Mouse (Mus musculus): ENCODE results near the gene Elk1. TPM values are rescaled to one million over a fixed set of nuclear protein-coding genes. Genes with fewer than 3 reads are reported as not detected.

Gene Elk1
- total RNA-seq (2021): 10 to 100 TPM; 42.7 to 43.2 TPM
- long read RNA-seq, experiment 1, transcript Elk1-201 (6 exons, 3,548 nt): major isoform, 9 of 15 reads
- long read RNA-seq, experiment 1, partial matches to known transcripts: 2 of 15 reads
- long read RNA-seq, experiment 1, other reads (novel, unspliced or antisense): 4 of 15 reads
- long read RNA-seq, experiment 2, transcript Elk1-201 (6 exons, 3,548 nt): major isoform, 8 of 10 reads
- long read RNA-seq, experiment 2, partial matches to known transcripts: 0 of 10 reads
- long read RNA-seq, experiment 2, other reads (novel, unspliced or antisense): 2 of 10 reads

DNA sequence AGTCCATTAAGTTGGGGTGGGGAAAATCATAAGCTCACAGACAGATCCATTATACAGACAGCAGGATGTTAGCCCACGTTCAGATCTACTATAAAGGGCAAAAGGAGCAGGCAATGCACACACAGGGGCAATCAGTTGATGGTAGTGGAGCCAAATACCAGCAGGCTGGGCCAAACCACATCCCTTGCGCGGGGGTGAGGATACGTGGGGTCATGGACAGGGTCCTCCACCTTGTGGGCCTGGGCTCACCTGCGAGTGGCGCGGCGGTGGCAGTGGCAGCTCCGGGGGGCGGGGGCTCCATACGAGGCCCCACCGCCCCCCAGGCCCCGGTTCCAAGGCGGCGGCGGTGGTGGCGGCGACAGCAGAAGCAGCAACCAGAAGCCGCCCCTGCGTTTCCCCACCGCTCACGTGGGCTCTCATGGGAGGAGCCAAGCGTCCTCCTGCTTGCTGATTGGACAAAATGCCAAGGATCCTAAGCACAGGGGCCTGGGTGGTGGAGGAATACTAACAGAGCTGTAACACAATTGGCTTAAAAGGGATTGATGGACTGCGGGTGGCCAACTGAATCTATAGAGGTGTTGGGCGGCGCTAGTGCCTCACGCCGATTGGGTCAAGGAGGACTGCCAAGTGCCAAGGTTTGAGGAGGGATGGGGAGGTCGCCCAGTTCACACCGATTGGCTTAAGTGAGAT, at the start of gene Elk1:
Gene Elk1 (minus strand): TSS at position 418 of the 690 bp plus-strand sequence.
- intact Hi-C loops (cut with DNase I): no loop called here
- peak; percentile 79 to 95 for DNase-seq (ENCODE audit: low spot score in 2 of 2)

DNA sequence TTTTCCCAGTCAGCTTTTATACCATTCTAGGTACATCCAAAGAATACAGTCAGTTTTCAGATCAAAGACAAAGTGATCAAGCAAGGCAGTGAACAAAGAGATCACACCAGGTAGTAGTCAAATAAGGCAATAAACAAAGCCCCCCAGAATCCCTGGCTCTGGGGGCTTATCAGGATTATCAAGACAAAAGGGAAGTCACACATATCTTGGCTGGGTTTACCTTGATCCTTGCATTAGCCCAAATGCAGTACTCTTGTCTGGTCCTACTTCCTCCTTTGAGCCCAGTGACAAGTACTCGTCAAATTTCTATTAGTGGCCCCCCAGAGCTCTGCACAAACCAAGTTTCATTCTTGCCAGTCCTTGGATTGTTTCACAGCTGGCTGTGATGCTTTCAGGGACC, 30.5 kb upstream of the Elk1 start:
- DNase-seq (ENCODE audit: low spot score in 2 of 2): no peak
- intact Hi-C loops (cut with DNase I): no loop called here

DNA sequence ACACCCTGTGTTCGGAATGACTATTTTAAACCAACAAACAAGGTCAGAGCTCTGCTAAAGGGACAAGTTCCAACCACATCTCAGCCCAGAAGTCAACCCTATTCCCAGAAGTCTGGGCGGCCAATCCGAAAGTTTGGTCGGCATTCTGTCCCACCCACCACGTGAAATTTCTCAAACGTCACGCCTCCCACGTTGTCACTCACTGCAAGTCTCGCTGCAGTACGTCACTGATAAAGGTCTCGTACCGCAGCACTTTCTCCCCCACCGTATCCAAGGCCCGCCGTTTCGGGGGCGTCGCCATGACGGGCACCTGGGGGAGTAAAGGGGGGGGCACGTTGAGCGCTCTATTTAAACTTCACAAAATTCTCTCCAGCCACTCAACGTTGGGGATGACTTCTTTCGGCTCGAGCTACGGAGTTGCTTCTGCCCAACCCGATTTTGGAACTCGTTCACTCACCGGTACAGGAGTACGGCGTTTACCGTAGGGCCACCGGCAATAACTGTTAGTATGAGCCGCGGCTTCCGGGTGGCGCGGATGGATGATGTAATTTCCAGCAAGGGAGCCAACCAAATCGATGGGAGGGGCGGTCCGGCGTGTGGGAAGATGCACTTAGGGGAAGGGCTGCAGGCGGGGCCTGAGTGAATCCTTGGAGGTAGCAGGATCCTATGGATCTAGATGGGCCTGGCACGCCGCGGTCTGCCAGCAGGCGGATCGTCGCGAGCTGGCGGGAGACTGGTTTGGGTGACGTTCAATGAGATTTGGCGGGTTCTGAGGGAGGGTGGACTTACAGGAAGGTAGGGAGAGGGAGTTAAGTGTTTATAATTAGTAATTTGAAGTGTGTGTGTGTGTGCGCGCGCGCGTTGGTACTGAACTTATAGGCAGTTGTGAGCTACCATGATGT, 11.3 kb upstream of the Elk1 start, which contains the start of gene Uxt:
Gene Uxt (minus strand): TSS at position 541 of the 902 bp plus-strand sequence.
- intact Hi-C loops (cut with DNase I): no loop called here
- peak; percentile 88 to 89 for DNase-seq (ENCODE audit: low spot score in 2 of 2)

DNA sequence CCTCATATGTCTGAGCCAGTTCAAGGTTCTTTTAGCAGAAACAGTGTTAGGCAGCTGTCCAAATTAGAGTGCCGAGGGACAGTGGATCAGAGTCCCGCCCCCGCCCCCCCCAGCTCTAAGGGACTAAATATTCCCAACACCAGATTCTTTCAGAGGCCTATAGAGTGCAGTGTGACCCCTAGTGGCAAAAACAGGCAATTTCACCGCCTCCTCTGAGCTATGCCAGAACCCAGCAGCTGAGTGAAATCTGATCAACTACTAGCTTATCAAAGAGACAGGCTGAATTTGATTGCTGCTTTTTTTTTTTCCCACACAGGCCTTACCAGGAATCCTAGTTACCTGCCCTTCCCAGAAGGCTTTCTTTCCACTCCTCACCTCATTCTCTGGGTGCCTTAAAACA, 4.4 kb downstream of the Elk1 start:
- intact Hi-C loops (cut with DNase I): loop anchor here (5.0 kb wide), 2 partner anchors 79 to 124 kb away; no protein-coding TSS in a partner anchor
- DNase-seq (ENCODE audit: low spot score in 2 of 2): peak; percentile 71

DNA sequence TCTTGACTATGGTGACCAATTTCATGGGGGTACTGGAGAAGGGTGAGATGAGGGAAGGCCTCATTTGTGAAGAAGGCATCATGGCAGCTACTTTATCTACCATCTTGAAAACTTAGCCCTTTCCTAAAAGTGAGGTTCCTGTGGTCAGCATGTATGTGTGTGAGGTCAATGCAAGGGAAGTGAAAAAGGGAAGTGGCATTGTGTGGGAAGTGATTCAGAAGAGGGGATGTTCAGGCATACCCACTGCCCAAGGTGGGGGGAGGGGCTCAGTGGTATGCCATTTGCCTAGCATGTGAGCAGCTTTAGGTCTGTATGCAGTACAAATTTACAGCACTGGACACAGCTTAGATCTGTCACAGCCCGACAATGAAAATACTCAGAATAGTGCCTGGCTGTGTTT, 18.4 kb downstream of the Elk1 start:
- no peak for DNase-seq (ENCODE audit: low spot score in 2 of 2)
- intact Hi-C loops (cut with DNase I): loop anchor here (10.0 kb wide), 1 partner anchor 267 kb away; no protein-coding TSS in a partner anchor

DNA sequence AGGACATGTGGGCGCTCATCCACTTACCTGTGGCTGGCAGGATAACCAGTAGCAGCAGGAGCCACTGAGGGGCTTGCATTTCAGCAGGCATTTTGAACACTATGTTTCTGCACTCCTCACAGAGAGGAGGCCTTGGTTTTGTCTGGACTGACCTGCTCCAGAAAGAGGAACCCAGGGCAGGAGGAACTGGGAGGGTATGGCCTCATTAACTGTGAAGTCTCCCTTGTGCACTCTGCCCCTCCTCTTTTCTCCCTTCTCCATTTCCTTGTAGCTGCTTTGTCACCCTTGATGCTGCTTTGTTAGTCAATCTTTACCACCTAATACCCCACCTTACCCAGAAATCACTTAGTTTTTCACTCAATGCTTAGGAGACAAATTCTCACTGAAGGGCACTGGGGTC, 19.0 kb downstream of the Elk1 start, which contains the start of gene Cfp:
Gene Cfp (minus strand): TSS at position 192 of the 400 bp plus-strand sequence.
- DNase-seq (ENCODE audit: low spot score in 2 of 2): no peak
- intact Hi-C loops (cut with DNase I): loop anchor here (10.0 kb wide), 1 partner anchor 267 kb away; no protein-coding TSS in a partner anchor

DNA sequence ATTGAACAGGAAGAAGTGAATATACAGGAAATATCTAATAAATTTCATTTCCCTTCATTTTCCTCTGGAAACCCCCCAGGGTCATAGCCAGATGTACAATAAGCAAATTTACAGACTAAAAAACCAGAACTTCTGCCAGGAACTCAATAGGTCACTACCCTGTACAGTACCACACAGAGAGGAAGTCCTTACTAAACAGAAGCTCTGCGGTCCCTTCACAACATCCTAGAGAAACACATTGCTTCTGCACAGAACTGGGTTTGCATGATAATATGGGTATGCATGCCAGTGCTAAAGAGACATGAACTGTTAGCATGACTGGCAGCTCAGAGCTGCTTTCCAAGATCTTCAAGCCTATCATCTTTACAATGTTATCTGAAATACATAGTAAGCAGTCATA, 20.5 kb downstream of the Elk1 start:
- intact Hi-C loops (cut with DNase I): loop anchor here (10.0 kb wide), 2 partner anchors 65 to 265 kb away; no protein-coding TSS in a partner anchor
- DNase-seq (ENCODE audit: low spot score in 2 of 2): no peak

DNA sequence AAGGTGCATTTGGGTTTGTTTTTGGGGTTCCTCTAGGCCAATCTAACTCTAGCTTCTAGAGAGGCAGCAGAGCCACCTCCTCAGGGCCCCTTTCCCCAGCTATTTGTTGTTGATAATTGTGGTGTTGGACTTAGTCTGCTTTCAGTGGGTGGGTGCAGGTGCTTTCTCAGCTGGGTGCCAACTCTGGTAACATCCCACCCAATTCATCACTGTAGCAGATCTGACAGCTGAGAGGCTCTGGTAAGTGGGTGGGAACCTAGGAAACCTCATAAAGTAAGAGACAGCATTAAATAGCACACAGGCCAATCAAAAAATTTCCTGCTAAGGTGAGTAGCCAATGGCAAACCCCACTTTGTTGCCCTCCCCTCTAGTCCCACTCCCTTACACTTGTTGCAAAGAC, 25.4 kb downstream of the Elk1 start:
- intact Hi-C loops (cut with DNase I): loop anchor here (10.0 kb wide), 1 partner anchor 60 kb away; no protein-coding TSS in a partner anchor
- no peak for DNase-seq (ENCODE audit: low spot score in 2 of 2)

DNA sequence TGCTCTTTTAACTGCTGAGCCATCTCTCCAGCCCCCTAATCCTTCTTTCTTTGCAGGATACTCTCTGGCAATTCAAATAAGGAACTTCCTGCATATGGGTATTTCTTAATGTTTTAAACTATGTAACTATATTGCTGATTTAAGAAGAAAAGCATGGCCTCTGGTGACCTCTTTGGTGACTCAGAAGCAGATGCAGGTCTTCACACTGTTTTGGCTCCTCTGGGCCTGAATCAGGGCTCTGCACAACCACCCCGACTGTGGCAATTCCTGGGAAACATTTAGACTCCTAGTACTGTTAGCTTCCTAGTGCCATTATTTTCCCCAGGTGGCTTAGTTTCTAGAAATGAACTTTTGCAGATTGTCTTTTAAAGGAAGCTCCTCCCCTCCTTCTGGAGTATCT, 26.9 kb downstream of the Elk1 start:
- DNase-seq (ENCODE audit: low spot score in 2 of 2): no peak

DNA sequence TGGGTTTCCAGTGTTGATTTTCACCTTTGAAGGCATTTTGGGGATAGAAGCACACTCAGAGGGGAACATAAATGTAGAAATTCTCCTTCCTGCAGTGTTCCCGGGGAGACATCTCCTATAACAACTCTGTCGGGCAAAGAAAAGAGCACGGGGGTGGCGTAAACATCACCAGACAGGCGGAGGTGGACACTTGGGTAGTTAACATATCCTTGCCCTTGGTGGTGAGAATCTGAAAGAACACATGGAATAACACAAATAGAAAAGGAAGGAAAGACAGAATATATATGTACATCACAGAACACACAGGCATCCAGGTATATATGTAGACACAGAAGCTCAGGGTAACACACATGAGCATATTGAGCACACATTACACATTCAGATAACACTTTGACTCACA, 29.0 kb downstream of the Elk1 start:
- intact Hi-C loops (cut with DNase I): loop anchor here (10.0 kb wide), 1 partner anchor 57 kb away; no protein-coding TSS in a partner anchor

More for the DNA sequence above, 26.9 kb downstream of the Elk1 start:
- intact Hi-C loops (cut with DNase I): loop anchor here (10.0 kb wide), 1 partner anchor 59 kb away; no protein-coding TSS in a partner anchor

DNA sequence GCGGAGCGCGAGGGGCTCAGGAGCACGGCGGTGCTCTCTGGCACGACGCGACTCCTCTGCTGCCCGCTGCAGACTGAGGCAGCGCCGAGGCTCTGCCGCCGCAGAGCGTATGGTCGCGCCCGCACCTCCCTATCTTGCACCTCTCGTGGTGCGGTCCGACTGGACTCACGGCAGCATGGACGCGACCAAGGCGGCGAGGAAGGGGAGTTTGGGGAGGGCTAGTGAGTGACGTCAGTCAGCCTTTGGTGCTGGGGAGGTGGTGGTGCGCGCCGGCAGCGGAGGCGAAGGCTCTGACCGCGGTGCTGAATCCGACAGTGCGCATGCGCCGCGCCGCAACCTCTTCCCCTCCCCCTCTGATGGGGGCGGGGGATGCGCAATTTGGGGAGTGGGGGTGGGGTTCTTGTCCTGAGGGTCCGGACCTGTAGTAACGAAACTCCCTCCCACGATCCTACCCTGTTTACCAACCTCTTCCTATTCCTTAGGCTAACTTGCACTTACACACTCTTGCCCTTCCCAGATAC, 29.5 kb downstream of the Elk1 start, which contains the start of gene Syn1:
Gene Syn1 (minus strand): TSS at position 161 of the 521 bp plus-strand sequence.
- intact Hi-C loops (cut with DNase I): loop anchor here (10.0 kb wide), 1 partner anchor 56 kb away; no protein-coding TSS in a partner anchor
- peak; percentile 84 to 90 for DNase-seq (ENCODE audit: low spot score in 2 of 2)

More for the DNA sequence above, 29.0 kb downstream of the Elk1 start:
- peak in 1 of 2 experiments; percentile 53 for DNase-seq (ENCODE audit: low spot score in 2 of 2)

DNA sequence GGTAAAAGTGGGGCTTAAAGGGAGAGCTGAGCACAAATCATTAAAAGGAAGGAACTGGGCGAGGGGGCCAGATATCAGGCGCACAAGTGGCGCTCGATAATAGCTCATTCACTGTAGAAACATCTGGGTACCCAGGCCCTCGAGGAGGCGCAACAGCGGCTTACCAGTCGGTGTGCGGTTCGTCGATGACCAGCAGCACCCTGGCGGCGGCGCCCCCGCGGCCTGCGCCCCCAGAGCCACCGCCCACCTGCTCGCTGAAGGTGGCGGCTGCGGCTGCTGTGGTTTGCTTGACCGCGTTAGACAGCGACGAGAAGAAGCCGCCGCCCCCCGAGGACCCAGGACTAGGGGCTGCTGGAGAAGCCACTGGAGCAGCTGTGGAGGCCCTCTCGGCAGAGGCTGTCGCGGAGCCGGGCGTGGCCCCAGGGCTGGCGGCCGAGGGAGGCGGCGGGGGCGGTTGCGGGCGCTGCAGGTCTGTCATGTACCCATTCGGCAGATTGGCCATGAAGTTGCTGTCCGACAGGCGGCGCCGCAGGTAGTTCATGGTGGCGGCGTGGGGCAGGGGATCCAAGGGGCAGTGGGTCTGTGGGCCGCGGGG, 30.1 kb downstream of the Elk1 start:
- intact Hi-C loops (cut with DNase I): loop anchor here (10.0 kb wide), 1 partner anchor 56 kb away; no protein-coding TSS in a partner anchor
- peak in 1 of 2 experiments; percentile 15 for DNase-seq (ENCODE audit: low spot score in 2 of 2)

DNA sequence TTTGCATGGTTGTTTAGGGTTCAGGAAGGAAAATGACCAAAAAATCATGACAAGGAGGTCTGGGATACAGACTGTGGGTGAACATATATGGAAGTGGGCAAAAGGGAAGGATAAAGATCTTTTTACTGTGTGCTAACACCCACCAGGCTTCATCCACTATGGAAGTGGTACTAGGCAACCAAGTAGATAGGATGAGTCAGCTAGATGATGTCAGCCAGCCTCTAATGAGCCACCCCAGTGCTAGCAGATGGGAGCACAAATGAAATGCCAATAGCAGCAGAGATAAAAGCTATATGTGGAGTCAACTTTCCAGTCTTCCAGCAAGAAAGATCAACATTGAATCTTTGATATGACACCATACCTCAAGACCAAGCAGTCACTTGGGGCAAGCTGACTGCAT, 35.3 kb downstream of the Elk1 start:
- DNase-seq (ENCODE audit: low spot score in 2 of 2): peak in 1 of 2 experiments; percentile 32

DNA sequence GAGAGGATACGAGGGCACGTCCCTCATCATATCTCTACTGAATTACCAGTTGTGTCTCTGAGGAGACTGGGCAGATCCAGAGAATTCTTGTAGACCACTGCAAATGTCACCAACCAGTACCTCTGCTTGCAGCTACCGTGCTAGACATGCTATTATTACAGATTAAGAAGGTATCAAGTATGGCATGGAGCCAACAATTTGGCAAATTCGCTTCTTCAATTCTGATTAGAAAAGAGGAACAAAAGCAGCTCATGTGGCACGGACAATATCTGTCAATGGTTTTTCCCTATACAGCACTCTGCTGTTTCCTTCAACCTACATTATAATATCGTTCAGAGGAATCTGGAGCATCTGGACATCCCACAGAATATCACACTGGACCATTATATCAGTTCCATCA, 36.7 kb downstream of the Elk1 start:
- DNase-seq (ENCODE audit: low spot score in 2 of 2): no peak
- intact Hi-C loops (cut with DNase I): no loop called here

More for the DNA sequence above, 35.3 kb downstream of the Elk1 start:
- intact Hi-C loops (cut with DNase I): no loop called here

DNA sequence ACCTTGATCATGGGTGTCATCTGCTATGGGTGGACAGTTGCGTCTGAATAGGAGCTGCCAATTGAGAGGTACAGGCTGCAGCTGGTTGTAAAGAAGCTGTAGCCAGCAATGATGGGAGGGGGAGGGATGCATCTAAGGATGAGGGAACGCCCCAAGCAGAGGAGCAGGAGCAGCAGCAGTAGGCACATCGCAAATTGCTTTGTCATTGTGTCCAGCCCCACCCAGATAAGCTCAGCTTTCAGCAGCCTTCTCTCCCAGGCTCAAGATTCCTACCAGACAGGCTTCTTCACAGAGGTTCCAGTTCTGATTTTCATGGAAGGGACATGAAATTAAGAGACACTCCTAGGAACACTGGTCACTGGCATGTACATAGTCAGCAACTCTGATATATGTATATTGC, 40.3 kb downstream of the Elk1 start:
- intact Hi-C loops (cut with DNase I): no loop called here
- DNase-seq (ENCODE audit: low spot score in 2 of 2): no peak
